Mouse (Mus musculus): Measurements from ENCODE around the gene Slc15a2.

Gene Slc15a2

GRCm38 (mm10) chr16:36747767-36748166 is 37.0 kb downstream of the Slc15a2 start:
- no peak for DNase-seq

- no peak for DNase-seq
Observed at GRCm38 (mm10) chr16:36747068-36747467, 37.7 kb downstream of the Slc15a2 start.

- no peak for DNase-seq
Observed at GRCm38 (mm10) chr16:36743580-36743979, 41.2 kb downstream of the Slc15a2 start.

GRCm38 (mm10) chr16:36739404-36739930 is 45.3 kb downstream of the Slc15a2 start:
- no peak for DNase-seq

GRCm38 (mm10) chr16:36735421-36735820 is 49.3 kb downstream of the Slc15a2 start:
- DNase-seq = peak; percentile 72 to 73

- DNase-seq = no peak
Observed at GRCm38 (mm10) chr16:36733827-36734226, 50.9 kb downstream of the Slc15a2 start.

GRCm38 (mm10) chr16:36732572-36732971 is 52.2 kb downstream of the Slc15a2 start:
- no peak for DNase-seq

- DNase-seq = no peak
Observed at GRCm38 (mm10) chr16:36728959-36729358, 55.8 kb downstream of the Slc15a2 start.

- DNase-seq = no peak
Observed at GRCm38 (mm10) chr16:36723880-36724443, 60.8 kb downstream of the Slc15a2 start.

- no peak for DNase-seq
Observed at GRCm38 (mm10) chr16:36722739-36723138, 62.0 kb downstream of the Slc15a2 start.

- DNase-seq = no peak
Observed at GRCm38 (mm10) chr16:36720194-36721055, 64.3 kb downstream of the Slc15a2 start.

GRCm38 (mm10) chr16:36718637-36719036 is 66.1 kb downstream of the Slc15a2 start:
- DNase-seq = no peak

- DNase-seq = no peak
Observed at GRCm38 (mm10) chr16:36717481-36717880, 67.3 kb downstream of the Slc15a2 start.

- DNase-seq = no peak
Observed at GRCm38 (mm10) chr16:36711760-36712159, 73.0 kb downstream of the Slc15a2 start.

- no peak for DNase-seq
Observed at GRCm38 (mm10) chr16:36710794-36711193, 74.0 kb downstream of the Slc15a2 start.

GRCm38 (mm10) chr16:36709405-36709804 is 75.4 kb downstream of the Slc15a2 start:
- DNase-seq = no peak

GRCm38 (mm10) chr16:36708751-36709150 is 76.0 kb downstream of the Slc15a2 start:
- no peak for DNase-seq

- peak; percentile 50 to 80 for DNase-seq
Observed at GRCm38 (mm10) chr16:36707702-36708423, 76.9 kb downstream of the Slc15a2 start.

- DNase-seq = no peak
Observed at GRCm38 (mm10) chr16:36700484-36700883, 84.3 kb downstream of the Slc15a2 start.
